Mouse (Mus musculus) hindbrain, postnatal 0 days (tissue): ENCODE results near the gene Lep. TPM values are rescaled to one million over a fixed set of nuclear protein-coding genes. Genes with fewer than 3 reads are reported as not detected.
A peak's percentile ranks its signal among the peaks of the same experiment; 100 is the strongest.

Experiments used
- ATAC-seq: fragments of 200-750 bp; cut with Nextera tagmentation; 2 replicates; pipeline ENCODE4 v1.8.0; 2017; ENCODE audit warnings: mild to moderate bottlenecking, moderate TSS enrichment, moderate library complexity
- DNase-seq: peaks from one replicate; pipeline ENCODE4 v3.0.0-alpha.2; 2015; ENCODE audit warnings: low spot score
- H3K27ac ChIP-seq: fragments of 300-500 bp; sonication (generic); 2 replicates; pipeline ENCODE4 v1.5.1; 2014; ENCODE audit warnings: mild to moderate bottlenecking
- H3K27me3 ChIP-seq: fragments of 300-500 bp; sonication (generic); 2 replicates; pipeline ENCODE4 v1.6.1; 2014; ENCODE audit warnings: low read length, mixed read lengths; ENCODE audit not compliant: insufficient read depth
- H3K36me3 ChIP-seq: fragments of 300-500 bp; sonication (generic); 2 replicates; pipeline ENCODE4 v1.6.1; 2014; ENCODE audit warnings: low read length, mixed read lengths; ENCODE audit not compliant: insufficient read depth
- H3K4me1 ChIP-seq: fragments of 300-500 bp; sonication (generic); 2 replicates; pipeline ENCODE4 v1.6.1; 2014; ENCODE audit warnings: antibody characterized with exemption, low read length, mixed read lengths; ENCODE audit not compliant: insufficient read depth
- H3K4me2 ChIP-seq: fragments of 300-500 bp; sonication (generic); 2 replicates; pipeline ENCODE4 v1.6.1; 2014; ENCODE audit warnings: low read depth, mild to moderate bottlenecking, low read length, moderate library complexity, mixed read lengths
- H3K4me3 ChIP-seq: fragments of 300-500 bp; sonication (generic); 2 replicates; pipeline ENCODE4 v1.5.1; 2014; ENCODE audit warnings: low read length
- H3K9ac ChIP-seq: fragments of 300-500 bp; sonication (generic); replicated peaks from 2 replicates; pipeline ENCODE4 v1.6.1; 2014; ENCODE audit warnings: mild to moderate bottlenecking, low read length, moderate library complexity, mixed read lengths
- H3K9me3 ChIP-seq: fragments of 300-500 bp; sonication (generic); 2 replicates; pipeline ENCODE4 v1.6.1; 2016; ENCODE audit warnings: low read length, mixed read lengths
- CTCF ChIP-seq: IDR thresholded peaks from 2 replicates; pipeline ENCODE4 v1.5.1; 2016; ENCODE audit warnings: antibody characterized with exemption, control low read depth, low read depth
- WGBS: fragments of 180-500 bp; shearing (Covaris S2); extraction: QIAGEN DNeasy Blood & Tissue Kit; methylation state at CpG from one replicate; pipeline ENCODE4 v1.1.7; 2014; 5-methylcytosine and 5-hydroxymethylcytosine counted together
- polyA plus RNA-seq: library from polyadenylated mRNA; unstranded; fragments of >200 nt; fragmentation: Nextera tagmentation; extraction: Ambion mirVana; gene quantifications from 2 replicates; pipeline ENCODE4 v1.2.1, GENCODE M21; 2015
- total RNA-seq: library from RNA; depleted of rRNA; stranded (reverse); fragments of >200 nt; gene quantifications from 2 replicates; pipeline ENCODE4 v1.2.3, GENCODE M21; 2014

The Lep gene
- total and polyA plus RNA-seq, 2 experiments from 2014 or later, result not detected

DNA sequence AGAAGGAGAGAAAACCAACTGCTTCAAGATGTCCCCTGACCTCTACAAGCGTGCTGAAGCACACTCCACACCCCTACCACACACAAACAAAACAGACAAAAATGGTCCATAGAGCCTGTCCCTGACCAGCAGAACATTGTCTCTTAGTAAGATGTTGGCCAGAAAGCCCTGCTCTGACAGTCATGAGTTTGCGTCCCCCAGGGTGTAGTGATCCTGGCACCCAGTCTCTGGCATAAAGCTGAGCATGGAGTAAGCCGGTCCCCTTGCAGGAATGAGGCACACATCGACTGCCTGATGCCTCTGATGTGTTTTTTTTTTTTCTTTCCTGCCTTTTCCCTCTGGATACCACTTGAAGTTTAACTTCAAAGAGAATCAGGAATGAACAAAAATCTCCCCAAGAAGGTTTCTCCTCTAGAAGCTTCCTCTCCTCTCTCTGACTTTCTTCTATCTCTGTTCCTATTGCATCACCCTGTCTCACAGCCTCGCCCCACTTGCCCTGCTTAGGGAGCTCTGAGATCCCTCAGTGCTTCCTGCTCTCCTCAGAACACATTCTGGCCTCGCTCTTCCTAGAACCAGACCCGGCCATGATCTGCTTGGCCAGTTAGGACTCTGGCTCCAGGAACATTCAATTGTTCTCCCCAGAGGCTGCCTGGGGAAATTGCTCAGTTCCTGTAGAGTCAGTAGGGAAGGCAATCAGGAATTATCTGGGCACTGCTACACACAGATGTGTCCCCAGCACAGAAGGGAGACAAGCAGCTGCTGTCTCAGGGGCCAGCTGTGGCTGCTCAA, 28.1 kb downstream of the Lep start:
- 76% methylated on average over 7 of the region's 7 CpGs for WGBS
- H3K9me3 ChIP-seq, result 0 out of 2 replicates have a peak, but pooled peaks cover 8% of the 10 kb centered on the region
- H3K4me2 ChIP-seq, result no peak overlapping the region
- no peaks in the 10 kb centered on the region for H3K27me3 ChIP-seq
- no peak for ATAC-seq
- H3K9ac ChIP-seq, result no peak overlapping the region
- H3K27ac ChIP-seq, result no peak overlapping the region
- no peak for TF ChIP-seq CTCF
- no peaks in the 10 kb centered on the region for H3K4me1 ChIP-seq
- DNase-seq, result no peak
- H3K36me3 ChIP-seq, result no peaks in the 10 kb centered on the region
- H3K4me3 ChIP-seq, result no peak overlapping the region

DNA sequence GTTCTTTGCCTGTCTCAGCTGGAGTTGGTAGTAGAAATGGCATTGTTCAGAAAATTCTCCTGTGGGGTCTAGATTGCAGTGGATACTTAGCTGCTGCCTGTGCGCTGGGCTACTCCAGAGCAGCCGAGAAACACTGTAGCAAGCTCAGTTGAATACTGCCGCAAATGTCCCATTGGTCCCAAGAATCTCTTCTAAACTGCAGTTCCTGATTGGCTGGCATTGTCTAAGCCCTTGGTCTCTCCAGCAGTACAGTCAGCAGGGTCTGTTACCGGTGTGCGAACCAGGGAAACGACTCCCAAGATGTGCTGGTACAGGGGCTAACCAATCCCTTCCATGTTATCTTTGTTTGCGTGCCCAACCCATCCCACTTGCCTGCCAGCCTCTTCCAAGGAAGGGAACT, 32.2 kb downstream of the Lep start:
- WGBS, result 84% methylated on average over 7 of the region's 7 CpGs
- DNase-seq (no peak), ATAC-seq (no peak)
- no peaks in the 10 kb centered on the region for H3K27me3 ChIP-seq
- no peak overlapping the region for H3K9ac ChIP-seq
- 0 out of 2 replicates have a peak, but pooled peaks cover 8% of the 10 kb centered on the region for H3K9me3 ChIP-seq
- H3K4me2 ChIP-seq, result no peak overlapping the region
- H3K27ac ChIP-seq, result no peak overlapping the region
- TF ChIP-seq CTCF, result no peak
- no peak overlapping the region for H3K4me3 ChIP-seq
- H3K36me3 ChIP-seq, result no peaks in the 10 kb centered on the region
- no peaks in the 10 kb centered on the region for H3K4me1 ChIP-seq

DNA sequence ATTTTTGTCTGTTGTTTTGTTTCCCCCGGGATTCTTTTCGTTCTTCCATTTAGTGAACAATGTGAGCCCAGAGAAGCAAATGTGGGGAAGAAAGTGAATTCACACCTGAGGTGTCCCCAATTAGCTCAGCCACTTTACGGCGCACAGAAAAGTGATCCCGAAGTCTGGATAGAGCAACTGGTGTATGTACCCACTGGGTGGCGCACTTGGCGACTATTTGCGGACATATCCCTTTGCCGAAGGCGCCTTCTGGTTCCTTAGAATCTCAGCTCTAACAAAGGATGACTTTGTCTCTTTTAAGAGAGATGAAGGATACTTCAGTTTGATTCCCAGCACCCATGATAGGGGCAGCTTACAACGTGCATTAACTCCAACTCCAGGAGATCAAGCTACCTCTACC, 32.9 kb downstream of the Lep start:
- Histone ChIP-seq H3K4me3 (no peak overlapping the region), H3K9me3 (0 out of 2 replicates have a peak, but pooled peaks cover 8% of the 10 kb centered on the region), H3K9ac (no peak overlapping the region), H3K27ac (no peak overlapping the region), H3K36me3 (no peaks in the 10 kb centered on the region), H3K27me3 (no peaks in the 10 kb centered on the region), H3K4me2 (no peak overlapping the region), H3K4me1 (no peaks in the 10 kb centered on the region)
- TF ChIP-seq CTCF, result no peak
- no peak for ATAC-seq
- 65% methylated on average over 11 of the region's 11 CpGs for WGBS
- DNase-seq, result peak; percentile 12

DNA sequence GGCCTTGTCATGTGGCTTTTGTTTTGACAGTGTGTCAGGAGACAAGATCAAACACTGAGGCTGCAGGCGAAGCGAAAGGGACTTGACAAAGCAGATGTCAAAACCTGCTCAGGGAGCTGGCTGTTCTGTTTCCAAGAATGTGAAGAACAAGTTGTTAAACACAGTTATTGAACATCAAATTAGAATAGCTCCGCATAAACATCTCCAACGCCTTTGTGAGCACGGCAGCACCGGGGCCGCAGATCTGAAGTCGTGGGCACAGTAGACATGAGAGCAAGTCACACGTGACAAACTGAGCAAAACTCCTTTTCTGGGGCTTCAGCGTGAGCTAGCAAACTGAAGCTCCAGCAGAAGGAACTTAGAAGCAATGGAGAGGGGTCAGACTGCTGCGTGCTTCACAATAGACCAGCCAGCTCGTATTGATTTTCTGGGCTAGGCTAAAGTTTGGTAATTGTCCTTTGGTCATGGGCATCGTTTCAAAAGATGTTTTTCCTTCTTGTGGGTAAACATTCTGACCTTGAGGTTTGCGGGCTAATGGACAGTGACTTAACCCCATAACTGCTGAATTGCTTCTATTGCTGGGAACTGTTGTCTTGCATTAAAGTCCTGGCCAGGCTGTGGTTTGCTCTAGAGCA, 39.6 kb downstream of the Lep start:
- Histone ChIP-seq H3K27me3 (no peaks in the 10 kb centered on the region), H3K4me3 (no peak overlapping the region), H3K36me3 (no peaks in the 10 kb centered on the region), H3K4me1 (no peaks in the 10 kb centered on the region), H3K9me3 (no peaks in the 10 kb centered on the region), H3K4me2 (no peak overlapping the region), H3K9ac (no peak overlapping the region), H3K27ac (no peak overlapping the region)
- WGBS, result 50% methylated on average over 14 of the region's 14 CpGs
- no peak for DNase-seq
- no peak for TF ChIP-seq CTCF
- ATAC-seq, result no peak

DNA sequence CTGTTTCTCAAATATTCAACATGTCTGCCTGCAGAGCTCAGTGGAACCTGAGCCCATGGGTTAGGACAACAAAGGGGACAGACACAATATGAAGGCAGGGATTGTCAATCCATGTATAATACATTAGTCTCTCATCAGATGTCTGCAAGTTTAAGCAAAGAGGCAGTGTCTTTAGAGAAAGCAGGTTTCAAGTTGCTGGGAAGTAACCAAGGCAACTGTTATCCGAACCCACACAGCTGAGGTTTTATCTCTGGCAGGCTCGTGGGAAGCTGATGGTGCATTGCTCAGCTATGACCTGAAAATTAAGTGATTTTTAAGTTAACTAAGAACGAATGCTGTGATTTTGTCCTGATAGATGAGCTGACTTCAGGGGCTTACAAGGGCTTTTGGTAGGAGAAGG, 40.4 kb downstream of the Lep start:
- TF ChIP-seq CTCF, result no peak
- 0 out of 2 replicates have a peak, but pooled peaks have one; percentile 44 for ATAC-seq
- no peaks in the 10 kb centered on the region for H3K27me3 ChIP-seq
- DNase-seq, result peak; percentile 34
- no peak overlapping the region for H3K27ac ChIP-seq
- H3K4me3 ChIP-seq, result no peak overlapping the region
- 28% methylated on average over 3 of the region's 3 CpGs for WGBS
- no peak overlapping the region for H3K4me2 ChIP-seq
- no peaks in the 10 kb centered on the region for H3K36me3 ChIP-seq
- H3K9ac ChIP-seq, result no peak overlapping the region
- H3K4me1 ChIP-seq, result no peaks in the 10 kb centered on the region
- no peaks in the 10 kb centered on the region for H3K9me3 ChIP-seq

DNA sequence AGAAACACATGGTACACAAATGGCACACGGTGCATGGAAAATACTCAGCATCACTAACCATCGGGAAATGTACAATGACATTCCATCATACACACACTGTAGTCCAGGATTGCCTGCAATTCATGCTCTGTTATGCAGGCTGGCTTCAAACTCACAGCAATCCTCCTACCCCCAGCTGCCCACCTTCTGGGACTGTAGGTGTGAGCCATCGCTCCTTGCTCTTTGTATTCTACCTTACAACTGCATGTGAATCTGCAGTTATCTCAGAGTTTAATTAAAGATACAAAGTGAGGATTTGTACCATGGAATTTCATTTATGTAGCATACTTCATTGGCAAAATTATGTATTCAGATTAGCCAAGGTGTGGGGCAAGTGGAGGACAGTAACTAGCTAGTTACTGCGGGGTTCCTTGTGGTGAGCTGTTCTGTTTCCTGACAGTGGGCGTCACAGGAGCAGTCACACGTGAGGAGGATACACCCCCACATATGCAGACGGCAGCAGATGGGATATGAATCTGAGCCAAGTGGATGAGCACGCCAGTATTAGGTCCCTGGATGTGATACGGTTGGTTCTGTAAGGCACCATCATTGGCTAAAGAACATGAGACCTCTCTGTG, 41.3 kb downstream of the Lep start:
- H3K36me3 ChIP-seq, result no peaks in the 10 kb centered on the region
- no peak for TF ChIP-seq CTCF
- H3K4me3 ChIP-seq, result no peak overlapping the region
- H3K27ac ChIP-seq, result no peak overlapping the region
- peak; percentile 63 for DNase-seq
- WGBS, result 63% methylated on average over 9 of the region's 9 CpGs
- H3K4me1 ChIP-seq, result no peaks in the 10 kb centered on the region
- H3K9ac ChIP-seq, result no peak overlapping the region
- ATAC-seq, result peak; percentile 84
- no peaks in the 10 kb centered on the region for H3K27me3 ChIP-seq
- H3K4me2 ChIP-seq, result no peak overlapping the region
- H3K9me3 ChIP-seq, result no peaks in the 10 kb centered on the region
